Mouse (Mus musculus): Measurements from ENCODE around the gene C2cd3. TPM values are rescaled to one million over a fixed set of nuclear protein-coding genes. Genes with fewer than 3 reads are reported as not detected.

Gene C2cd3
- 279 TPM in 1 of 2 replicates, not detected in the other for polyA plus RNA-seq (2012; ENCODE audit: insufficient read depth, insufficient read length, low replicate concordance, missing spikeins)

- H3K4me3 ChIP-seq (ENCODE audit: insufficient read depth, low read depth, low read length): peak within 1 kb of the TSS; percentile 87
- no peaks in the 10 kb centered on the region for H3K4me1 ChIP-seq (ENCODE audit: control insufficient read depth, insufficient read depth, low read length)
- under 1% methylated on average over 54 of the region's 54 CpGs for WGBS
- TF ChIP-seq POLR2A (IDR thresholded peaks at IDR 0.05; ENCODE audit: insufficient read depth, low read depth, low read length) (peak; percentile 88), CTCF (IDR thresholded peaks at IDR 0.05; ENCODE audit: insufficient read depth, low read depth, low read length) (peak; percentile 20; the same call in 1 of the 2 replicates)
- H3K27ac ChIP-seq (ENCODE audit: insufficient read depth, low read depth, low read length): peak within 1 kb of the TSS; percentile 92
Measured at GRCm38 (mm10) chr7:100371495-100372451, at the start of gene C2cd3, which contains the start of gene Ppme1. C2cd3 (plus strand) TSS chr7:100372233. Ppme1 (minus strand) TSS chr7:100372307.

DNA sequence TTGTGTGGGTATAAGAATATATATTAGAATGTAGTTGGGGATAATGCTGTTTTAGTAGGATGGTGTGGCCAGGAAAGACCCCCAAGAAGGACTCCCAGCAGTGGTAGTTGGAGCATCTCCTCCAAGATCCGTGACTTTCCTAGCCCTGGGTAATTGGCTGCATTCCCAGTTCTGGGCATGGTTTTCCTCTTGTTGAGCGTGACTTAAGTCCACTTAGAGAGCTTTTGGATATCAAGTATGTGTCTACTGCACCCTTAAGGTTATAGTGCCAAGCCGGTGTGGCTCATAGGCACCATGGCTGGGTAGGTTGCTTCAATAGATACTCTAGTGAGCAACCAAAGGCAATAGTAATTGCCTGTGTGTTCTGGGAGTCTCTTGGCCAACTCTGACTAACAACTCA is 48.3 kb upstream of the C2cd3 start:
- Histone ChIP-seq H3K4me3 (ENCODE audit: insufficient read depth, low read depth, low read length) (no peak overlapping the region), H3K27ac (ENCODE audit: insufficient read depth, low read depth, low read length) (no peak overlapping the region), H3K4me1 (ENCODE audit: control insufficient read depth, insufficient read depth, low read length) (no peaks in the 10 kb centered on the region)
- TF ChIP-seq CTCF (IDR thresholded peaks at IDR 0.05; ENCODE audit: insufficient read depth, low read depth, low read length): no peak
- TF ChIP-seq POLR2A (IDR thresholded peaks at IDR 0.05; ENCODE audit: insufficient read depth, low read depth, low read length): no peak
- WGBS: 54% methylated on average over 3 of the region's 3 CpGs

DNA sequence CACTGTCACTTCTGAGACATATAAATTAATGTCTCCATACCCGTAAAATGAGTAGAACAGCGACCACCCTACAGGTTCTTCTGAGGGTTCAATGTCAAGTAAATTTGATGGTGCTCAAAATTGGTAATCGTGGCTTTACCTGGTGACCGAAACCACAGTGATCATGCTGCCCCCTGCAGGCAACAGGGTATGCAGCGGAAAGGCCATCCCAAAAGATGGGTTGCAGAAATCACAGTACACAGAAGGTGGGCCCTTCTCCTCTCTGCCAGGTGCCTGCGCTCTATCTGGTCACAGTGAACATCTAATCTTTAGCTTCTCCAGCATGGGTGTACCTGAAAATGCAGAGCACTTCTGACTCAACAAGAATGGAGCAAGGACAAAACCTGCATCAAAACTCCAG is 46.6 kb upstream of the C2cd3 start:
- no peak overlapping the region for H3K27ac ChIP-seq (ENCODE audit: insufficient read depth, low read depth, low read length)
- no peaks in the 10 kb centered on the region for H3K4me1 ChIP-seq (ENCODE audit: control insufficient read depth, insufficient read depth, low read length)
- TF ChIP-seq POLR2A (IDR thresholded peaks at IDR 0.05; ENCODE audit: insufficient read depth, low read depth, low read length) (no peak), CTCF (IDR thresholded peaks at IDR 0.05; ENCODE audit: insufficient read depth, low read depth, low read length) (peak; percentile 54)
- no peak overlapping the region for H3K4me3 ChIP-seq (ENCODE audit: insufficient read depth, low read depth, low read length)
- 70% methylated on average over 6 of the region's 6 CpGs for WGBS

DNA sequence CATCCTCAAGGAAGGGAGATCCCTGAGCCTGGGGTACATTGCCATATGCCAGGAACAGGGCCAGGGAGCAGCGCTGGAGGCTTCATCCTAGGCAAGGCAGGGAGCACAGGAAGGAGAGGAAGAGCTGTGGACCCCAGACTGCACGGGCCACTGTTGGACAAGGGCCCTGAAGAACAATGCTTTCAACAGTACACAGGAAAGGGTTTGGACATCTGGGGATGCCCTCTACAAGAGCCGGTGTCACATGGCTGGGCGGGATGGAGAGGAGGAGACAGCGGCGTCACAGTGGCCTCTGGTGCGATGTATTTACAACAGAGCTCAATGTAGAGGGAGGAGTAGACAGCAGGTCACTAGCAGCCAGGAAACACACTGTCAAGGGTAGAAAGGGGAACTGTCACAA is 44.5 kb upstream of the C2cd3 start:
- H3K4me1 ChIP-seq (ENCODE audit: control insufficient read depth, insufficient read depth, low read length): no peaks in the 10 kb centered on the region
- H3K27ac ChIP-seq (ENCODE audit: insufficient read depth, low read depth, low read length): no peak overlapping the region
- H3K4me3 ChIP-seq (ENCODE audit: insufficient read depth, low read depth, low read length): no peak overlapping the region
- TF ChIP-seq CTCF (IDR thresholded peaks at IDR 0.05; ENCODE audit: insufficient read depth, low read depth, low read length) (no peak), POLR2A (IDR thresholded peaks at IDR 0.05; ENCODE audit: insufficient read depth, low read depth, low read length) (no peak)
- WGBS: 86% methylated on average over 7 of the region's 7 CpGs

DNA sequence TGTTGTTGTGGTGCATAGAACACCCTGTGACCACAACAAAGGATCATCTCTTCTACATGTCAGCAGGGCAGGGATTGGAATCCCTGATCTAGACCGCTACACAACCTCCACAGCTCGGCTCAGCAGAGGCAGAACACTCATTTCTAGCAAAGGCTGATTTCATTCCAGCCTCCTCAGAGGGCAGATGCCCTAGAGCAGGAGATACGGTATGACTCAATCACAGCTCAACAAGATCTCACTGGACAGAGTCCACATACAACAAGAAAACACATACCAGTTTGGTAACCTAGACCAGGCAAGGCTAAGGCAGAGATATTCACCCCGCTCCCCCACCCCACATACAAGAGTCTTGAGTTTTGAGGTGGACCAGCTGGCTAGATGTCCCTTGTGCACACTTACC is 43.4 kb upstream of the C2cd3 start:
- Histone ChIP-seq H3K4me1 (ENCODE audit: control insufficient read depth, insufficient read depth, low read length) (no peaks in the 10 kb centered on the region), H3K27ac (ENCODE audit: insufficient read depth, low read depth, low read length) (no peak overlapping the region), H3K4me3 (ENCODE audit: insufficient read depth, low read depth, low read length) (no peak overlapping the region)
- no peak for TF ChIP-seq CTCF (IDR thresholded peaks at IDR 0.05; ENCODE audit: insufficient read depth, low read depth, low read length)
- no peak for TF ChIP-seq POLR2A (IDR thresholded peaks at IDR 0.05; ENCODE audit: insufficient read depth, low read depth, low read length)
- WGBS: 80% methylated on average over 4 of the region's 4 CpGs

DNA sequence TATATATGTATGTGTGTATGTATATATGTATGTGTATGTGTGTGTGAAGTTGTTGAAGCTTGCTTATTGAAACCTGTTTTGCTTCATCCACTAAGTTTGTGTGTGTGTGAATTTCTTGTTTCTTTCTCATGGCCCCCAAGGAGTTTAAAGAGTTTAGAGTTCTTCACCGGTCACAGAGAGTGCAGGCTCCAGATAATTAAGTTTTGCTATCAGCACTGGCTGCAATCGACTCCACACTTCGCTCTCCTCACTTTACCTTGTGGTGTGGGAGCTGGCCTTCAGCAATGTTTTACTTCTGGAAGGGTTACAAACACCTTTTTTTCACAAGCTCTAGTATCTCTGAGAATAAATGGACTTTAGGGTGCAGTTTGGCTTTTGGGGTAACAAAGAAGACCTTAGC is 40.8 kb upstream of the C2cd3 start:
- H3K4me3 ChIP-seq (ENCODE audit: insufficient read depth, low read depth, low read length): no peak overlapping the region
- no peak overlapping the region for H3K27ac ChIP-seq (ENCODE audit: insufficient read depth, low read depth, low read length)
- TF ChIP-seq CTCF (IDR thresholded peaks at IDR 0.05; ENCODE audit: insufficient read depth, low read depth, low read length): no peak
- WGBS: 97% methylated on average over 3 of the region's 3 CpGs
- H3K4me1 ChIP-seq (ENCODE audit: control insufficient read depth, insufficient read depth, low read length): no peaks in the 10 kb centered on the region

GRCm38 (mm10) chr7:100335921-100336320 is 36.1 kb upstream of the C2cd3 start:
- Histone ChIP-seq H3K27ac (ENCODE audit: insufficient read depth, low read depth, low read length) (no peak overlapping the region), H3K4me1 (ENCODE audit: control insufficient read depth, insufficient read depth, low read length) (no peaks in the 10 kb centered on the region), H3K4me3 (ENCODE audit: insufficient read depth, low read depth, low read length) (no peak overlapping the region)
- WGBS: 88% methylated on average over 2 of the region's 2 CpGs
- TF ChIP-seq POLR2A (IDR thresholded peaks at IDR 0.05; ENCODE audit: insufficient read depth, low read depth, low read length) (no peak), CTCF (IDR thresholded peaks at IDR 0.05; ENCODE audit: insufficient read depth, low read depth, low read length) (no peak)

DNA sequence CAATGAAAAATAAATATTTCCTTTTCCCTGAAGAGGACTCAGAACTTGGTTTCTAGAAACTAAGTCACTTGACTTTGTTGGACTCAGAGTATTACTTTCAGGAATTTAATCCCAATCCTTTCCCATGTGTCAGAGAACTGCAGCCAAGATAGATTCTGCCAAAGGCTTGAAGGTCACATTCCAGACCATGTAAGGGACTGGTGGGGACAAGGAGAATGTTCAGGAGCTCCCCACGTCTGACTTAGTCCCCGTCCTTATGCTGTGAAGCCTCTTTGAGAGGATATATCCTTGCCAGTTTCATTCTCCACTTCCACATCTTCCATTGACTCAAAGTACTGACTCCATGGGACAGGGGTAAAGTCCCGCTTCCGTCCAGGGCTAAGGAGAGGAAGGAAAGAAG is 17.0 kb upstream of the C2cd3 start:
- Histone ChIP-seq H3K4me3 (ENCODE audit: insufficient read depth, low read depth, low read length) (no peak overlapping the region), H3K4me1 (ENCODE audit: control insufficient read depth, insufficient read depth, low read length) (no peaks in the 10 kb centered on the region), H3K27ac (ENCODE audit: insufficient read depth, low read depth, low read length) (no peak overlapping the region)
- WGBS: 81% methylated on average over 4 of the region's 4 CpGs
- TF ChIP-seq CTCF (IDR thresholded peaks at IDR 0.05; ENCODE audit: insufficient read depth, low read depth, low read length) (no peak), POLR2A (IDR thresholded peaks at IDR 0.05; ENCODE audit: insufficient read depth, low read depth, low read length) (no peak)

DNA sequence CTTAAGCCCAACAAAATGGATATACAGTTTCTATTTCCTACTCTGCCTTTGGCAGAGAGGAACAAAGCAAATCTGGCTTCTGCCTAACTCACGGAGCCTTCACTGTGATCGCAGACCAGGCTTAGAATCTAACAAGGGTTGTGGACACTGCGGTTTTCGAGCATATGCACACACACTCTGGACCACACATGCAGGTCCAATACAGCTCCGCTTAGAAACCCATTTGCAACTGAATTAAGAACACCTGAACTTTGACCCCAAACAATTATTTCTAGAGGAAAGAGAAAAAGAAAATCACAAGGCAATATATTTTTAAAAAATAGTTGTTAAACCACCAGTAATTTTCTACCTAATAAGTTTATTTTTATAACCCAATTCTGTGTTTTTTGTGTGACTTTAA is 15.7 kb upstream of the C2cd3 start:
- Histone ChIP-seq H3K4me3 (ENCODE audit: insufficient read depth, low read depth, low read length) (no peak overlapping the region), H3K4me1 (ENCODE audit: control insufficient read depth, insufficient read depth, low read length) (no peaks in the 10 kb centered on the region), H3K27ac (ENCODE audit: insufficient read depth, low read depth, low read length) (no peak overlapping the region)
- TF ChIP-seq POLR2A (IDR thresholded peaks at IDR 0.05; ENCODE audit: insufficient read depth, low read depth, low read length) (no peak), CTCF (IDR thresholded peaks at IDR 0.05; ENCODE audit: insufficient read depth, low read depth, low read length) (no peak)
- WGBS: 86% methylated on average over 5 of the region's 5 CpGs

Data from olfactory bulb, adult 2 months (tissue).